Mouse (Mus musculus): ENCODE data around the gene Fam71f2.

The Fam71f2 gene

DNA sequence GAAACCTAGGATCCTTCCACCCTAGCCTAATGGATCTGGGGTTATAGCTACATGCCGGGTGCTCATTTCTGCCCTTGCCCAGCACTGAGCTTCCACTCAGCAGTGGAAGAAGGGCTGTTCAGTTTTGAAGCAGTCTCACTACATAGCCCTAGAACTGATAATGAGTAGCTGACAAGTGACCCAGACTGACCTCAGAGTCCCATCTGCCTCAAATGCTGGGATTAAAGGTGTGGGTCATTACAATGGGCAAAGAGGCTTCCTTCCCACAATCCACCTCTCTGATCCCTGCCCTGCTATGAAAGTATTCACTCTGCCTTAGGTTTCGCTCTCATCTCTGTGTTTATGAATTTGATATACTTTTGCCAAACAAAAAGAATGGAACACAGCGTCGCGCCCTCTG, 2.6 kb upstream of the Fam71f2 start:
- no peak for DNase-seq (ENCODE audit: low read depth, low spot score)

- DNase-seq (ENCODE audit: low read depth, low spot score): peak; percentile 40
Measured at GRCm38 (mm10) chr6:29278513-29279267, 703 bp upstream of the Fam71f2 start.

GRCm38 (mm10) chr6:29280671-29281070, 1.3 kb downstream of the Fam71f2 start:
- no peak for DNase-seq (ENCODE audit: low read depth, low spot score)

- no peak for DNase-seq (ENCODE audit: low read depth, low spot score)
Measured at GRCm38 (mm10) chr6:29286870-29287269, 7.5 kb downstream of the Fam71f2 start.

DNA sequence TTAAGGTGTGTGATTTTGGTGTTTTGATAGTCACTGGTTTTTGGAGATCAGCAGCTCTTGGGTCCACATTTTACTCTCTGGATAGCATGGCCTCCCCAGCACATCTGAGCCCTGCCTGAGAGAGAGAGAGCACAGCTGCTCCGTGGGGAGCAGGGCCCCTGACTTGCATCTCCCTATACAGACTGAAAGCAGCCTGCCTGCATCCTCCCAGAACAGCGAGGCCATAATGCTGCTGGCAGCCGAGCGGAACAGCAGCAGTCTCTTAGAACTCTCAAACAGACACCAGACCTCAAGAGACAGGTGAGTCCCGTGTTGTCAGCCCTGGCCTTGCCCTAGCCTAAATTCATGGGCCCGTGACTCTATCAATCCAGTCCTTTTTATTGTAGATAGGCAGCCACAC, 8.1 kb downstream of the Fam71f2 start:
- DNase-seq (ENCODE audit: low read depth, low spot score): no peak

DNA sequence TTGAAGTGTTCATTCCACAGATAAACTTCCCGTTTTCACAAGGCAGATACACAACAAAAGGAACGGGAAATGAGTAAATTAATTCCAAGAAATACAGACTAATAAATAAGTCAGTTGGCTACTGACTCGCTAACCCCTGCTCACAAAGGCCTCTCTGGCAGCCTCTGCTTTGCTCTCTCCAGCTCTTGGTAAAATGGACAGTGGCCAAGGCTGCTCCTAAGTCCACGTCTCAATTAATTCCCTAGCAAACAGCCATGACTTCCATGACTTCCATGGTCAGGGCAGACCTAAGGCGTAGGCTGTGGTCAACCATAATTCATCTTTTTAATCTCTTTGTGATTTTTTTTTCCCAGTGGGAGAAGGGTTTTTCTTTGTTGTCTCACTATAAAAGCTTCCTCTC, 8.6 kb downstream of the Fam71f2 start:
- no peak for DNase-seq (ENCODE audit: low read depth, low spot score)

DNA sequence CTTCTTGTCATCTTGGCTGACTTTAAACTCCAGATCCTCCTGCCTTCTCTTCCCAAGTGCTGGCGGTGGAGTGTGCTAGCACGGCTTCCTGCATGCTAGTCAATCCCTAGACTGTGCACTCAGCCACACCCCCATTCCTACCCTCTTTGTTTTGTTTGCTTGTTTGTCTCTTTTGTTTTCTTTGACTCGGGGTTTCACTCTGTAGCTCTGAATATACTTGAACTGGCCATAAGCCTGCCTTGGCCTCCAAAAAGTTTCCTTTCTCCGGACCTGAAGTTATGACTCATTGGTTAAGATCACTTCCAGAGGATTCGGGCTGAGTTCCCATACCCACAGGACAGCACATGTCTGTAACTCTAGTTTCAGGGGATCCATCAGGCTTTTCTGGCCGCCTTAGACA, 9.3 kb downstream of the Fam71f2 start:
- DNase-seq (ENCODE audit: low read depth, low spot score): no peak

- no peak for DNase-seq (ENCODE audit: low read depth, low spot score)
Measured at GRCm38 (mm10) chr6:29299112-29299511, 19.7 kb downstream of the Fam71f2 start.

DNA sequence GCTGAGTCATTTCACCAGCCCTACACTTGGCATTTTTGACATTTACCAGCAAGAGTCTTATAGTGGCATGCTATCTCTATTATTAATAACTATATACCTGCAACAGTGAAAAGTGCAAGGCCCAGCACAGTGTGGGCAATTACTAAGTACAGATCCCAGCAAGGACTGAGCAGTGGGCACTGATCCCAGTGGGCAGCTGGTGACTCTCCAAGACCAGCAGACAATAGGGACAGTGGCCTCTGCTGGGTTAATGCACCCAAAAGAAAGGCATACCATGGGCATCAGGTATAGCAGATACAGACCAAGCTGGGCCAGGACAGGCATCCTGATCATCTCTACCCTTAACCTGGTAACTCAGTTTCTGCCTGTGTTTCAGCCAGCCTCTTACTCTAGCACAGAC, 23.9 kb downstream of the Fam71f2 start:
- no peak for DNase-seq (ENCODE audit: low read depth, low spot score)

DNA sequence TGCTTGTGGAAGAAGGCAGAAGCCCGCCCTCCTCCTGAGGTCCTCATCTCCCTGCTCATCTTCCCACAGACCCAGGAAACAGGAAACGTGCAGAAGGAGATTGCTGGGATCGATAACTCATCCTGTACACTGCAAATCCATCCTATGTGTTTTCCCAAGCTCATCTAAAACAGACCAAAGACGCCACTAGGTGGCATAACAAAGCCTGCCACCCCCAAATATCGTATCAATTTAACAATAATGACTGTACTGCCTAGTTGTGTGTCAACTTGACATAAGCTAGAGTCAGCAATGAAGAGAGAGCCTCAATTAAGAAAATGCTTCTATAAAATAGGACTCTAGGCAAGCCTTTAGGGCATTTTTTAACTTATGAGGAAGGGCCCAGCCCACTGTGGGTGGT, 24.3 kb downstream of the Fam71f2 start:
- DNase-seq (ENCODE audit: low read depth, low spot score): no peak

- no peak for DNase-seq (ENCODE audit: low read depth, low spot score)
Measured at GRCm38 (mm10) chr6:29305462-29305861, 26.1 kb downstream of the Fam71f2 start.

- DNase-seq (ENCODE audit: low read depth, low spot score): no peak
Measured at GRCm38 (mm10) chr6:29308846-29309605, 29.6 kb downstream of the Fam71f2 start.

DNA sequence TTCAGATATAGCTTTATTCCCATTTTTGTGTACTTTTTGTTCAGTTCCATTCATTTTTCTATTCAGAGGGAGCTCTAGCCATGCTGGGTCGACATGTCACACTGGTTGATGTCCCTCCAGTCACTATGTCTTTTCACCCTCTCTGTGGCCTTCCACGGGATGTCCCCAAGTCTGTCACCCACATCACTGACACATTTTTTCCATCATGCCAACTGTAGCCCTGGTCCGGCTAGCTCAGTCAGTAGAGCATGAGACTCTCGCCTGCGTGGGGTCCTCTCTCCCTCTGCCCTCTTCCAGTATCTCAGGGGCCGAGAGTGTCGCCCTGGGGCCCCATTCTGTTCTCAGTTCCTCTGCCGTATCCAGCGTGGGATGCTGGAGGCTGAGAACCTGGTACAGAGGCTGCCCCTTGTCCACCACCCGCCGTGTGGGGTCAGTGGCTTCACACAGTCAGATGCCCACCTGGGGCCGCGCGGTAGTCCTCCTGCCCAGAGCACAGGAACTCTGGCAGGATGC, 34.4 kb downstream of the Fam71f2 start:
- DNase-seq (ENCODE audit: low read depth, low spot score): no peak

- no peak for DNase-seq (ENCODE audit: low read depth, low spot score)
Measured at GRCm38 (mm10) chr6:29317286-29317685, 37.9 kb downstream of the Fam71f2 start.

GRCm38 (mm10) chr6:29317941-29318340, 38.5 kb downstream of the Fam71f2 start:
- DNase-seq (ENCODE audit: low read depth, low spot score): no peak

GRCm38 (mm10) chr6:29318879-29319278, 39.5 kb downstream of the Fam71f2 start, which contains the start of gene Fam71f1:
Gene Fam71f1 (plus strand): TSS chr6:29319140.
- no peak for DNase-seq (ENCODE audit: low read depth, low spot score)

DNA sequence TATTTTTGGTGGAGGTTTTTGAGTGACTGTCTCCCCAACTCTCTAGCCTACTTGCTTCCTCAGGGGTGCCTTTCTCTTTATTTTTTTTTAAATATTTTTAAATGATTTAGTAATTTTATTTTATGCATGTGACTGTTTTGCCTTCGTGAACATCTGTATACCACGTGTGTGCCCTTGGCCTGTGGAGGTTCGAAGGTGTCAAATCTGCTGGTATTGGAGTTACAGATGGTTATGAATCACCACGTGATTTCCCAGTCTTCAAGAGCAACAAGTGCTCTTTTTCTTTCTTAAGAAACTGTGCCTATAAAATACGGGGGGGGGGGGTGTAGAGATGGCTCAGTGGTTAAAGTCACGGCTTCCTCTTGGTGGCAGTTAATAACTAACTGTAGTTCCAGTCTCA, 42.2 kb downstream of the Fam71f2 start:
- DNase-seq (ENCODE audit: low read depth, low spot score): no peak

DNA sequence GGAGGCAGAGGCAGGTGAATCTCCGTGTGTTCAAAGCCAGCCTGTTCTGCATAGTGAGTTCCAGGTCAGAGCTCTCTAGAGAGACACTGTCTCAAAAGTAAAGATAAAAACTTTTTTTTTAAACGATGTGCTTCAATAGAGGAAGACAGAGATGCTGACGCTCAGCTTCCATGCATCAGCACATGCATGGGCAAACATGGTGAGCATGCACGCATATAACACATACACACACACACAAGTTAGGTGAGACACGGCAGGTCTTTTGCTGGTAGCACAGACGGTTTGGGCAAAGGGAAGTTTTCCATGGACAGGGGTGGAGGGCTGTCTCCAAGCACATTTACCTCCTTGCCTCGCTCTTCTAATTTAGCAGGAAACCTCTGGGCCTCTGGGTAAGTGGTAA, 42.8 kb downstream of the Fam71f2 start:
- DNase-seq (ENCODE audit: low read depth, low spot score): no peak

GRCm38 (mm10) chr6:29322735-29323134, 43.3 kb downstream of the Fam71f2 start:
- no peak for DNase-seq (ENCODE audit: low read depth, low spot score)

DNA sequence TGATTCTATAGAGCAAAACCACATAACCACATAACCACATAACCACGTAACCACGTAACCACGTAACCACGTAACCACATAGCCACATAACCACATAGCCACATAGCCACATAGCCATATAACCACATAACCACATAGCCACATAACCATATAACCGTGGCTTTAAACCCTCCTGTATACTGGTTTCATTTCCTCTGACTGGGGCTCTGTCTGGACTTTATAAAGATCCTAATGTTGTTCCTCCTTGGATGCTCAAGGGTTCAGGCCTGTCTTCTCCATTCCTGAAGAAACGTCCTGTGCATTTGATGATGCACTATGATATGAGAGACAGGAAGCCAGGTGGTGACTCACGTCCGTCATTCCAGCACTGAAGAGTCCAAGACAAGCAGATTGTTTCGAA, 47.6 kb downstream of the Fam71f2 start:
- DNase-seq (ENCODE audit: low read depth, low spot score): no peak

GRCm38 (mm10) chr6:29329514-29329913, 50.1 kb downstream of the Fam71f2 start:
- DNase-seq (ENCODE audit: low read depth, low spot score): no peak
